Mouse (Mus musculus): ENCODE data around the gene Akr1b10.
"Not testable (repeated sequence)": the region's sequence is repeated elsewhere in the genome, so short reads cannot be mapped to it uniquely, and the experiment has no call there.

Gene Akr1b10

DNA sequence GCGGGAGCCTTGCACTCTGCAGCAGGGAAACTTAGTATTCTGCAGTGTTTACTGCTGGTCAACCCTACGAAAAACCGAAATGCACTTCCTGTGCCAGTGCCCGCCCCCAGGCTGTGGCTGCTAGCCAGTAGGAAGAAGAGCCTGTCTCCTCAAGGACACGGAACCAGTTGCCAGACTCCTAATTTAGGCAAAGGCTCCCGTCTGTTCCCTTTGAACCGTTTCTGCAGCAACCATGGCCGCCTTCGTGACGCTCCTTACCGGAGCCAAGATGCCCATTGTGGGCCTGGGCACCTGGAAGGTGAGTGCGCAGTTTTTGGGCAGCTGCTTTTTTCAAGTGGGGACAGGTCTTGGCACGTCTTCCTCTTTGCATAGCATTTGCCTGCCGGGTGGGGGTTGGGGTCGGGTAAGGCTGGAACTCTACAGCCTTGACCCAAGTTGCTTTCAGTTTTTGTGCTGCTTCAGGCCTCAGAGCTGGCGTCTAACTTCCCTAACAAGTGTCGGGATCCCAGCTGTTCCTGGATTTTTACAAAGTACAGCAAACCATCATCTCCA lies at the start of gene Akr1b10:
TSS of gene Akr1b10 (plus strand) at position 109 of the 552 bp plus-strand sequence.
- peak; percentile 21 to 42 for DNase-seq (ENCODE audit: low read depth in 1 of 2, low spot score in 2 of 2)

DNA sequence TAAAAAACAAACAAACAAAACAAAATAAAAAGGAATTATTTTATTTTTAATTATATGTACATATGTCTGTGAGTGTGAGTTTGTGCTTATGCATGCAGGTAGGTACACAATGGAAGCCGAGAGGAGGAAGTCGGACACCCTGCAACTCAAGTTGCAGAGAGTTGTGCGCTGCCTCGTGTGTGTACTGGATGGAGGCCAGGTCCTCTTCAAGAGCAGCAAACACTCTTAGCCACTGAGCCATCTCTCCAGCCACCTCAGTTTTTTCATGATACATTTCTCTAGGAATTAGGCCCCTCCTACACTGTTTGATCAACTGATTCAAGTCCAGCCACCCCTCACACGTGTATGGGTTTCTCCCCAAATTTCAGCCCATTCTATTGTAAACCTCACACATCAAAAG lies 49.3 kb upstream of the Akr1b10 start:
- DNase-seq (ENCODE audit: low read depth in 1 of 2, low spot score in 2 of 2), result no peak

DNA sequence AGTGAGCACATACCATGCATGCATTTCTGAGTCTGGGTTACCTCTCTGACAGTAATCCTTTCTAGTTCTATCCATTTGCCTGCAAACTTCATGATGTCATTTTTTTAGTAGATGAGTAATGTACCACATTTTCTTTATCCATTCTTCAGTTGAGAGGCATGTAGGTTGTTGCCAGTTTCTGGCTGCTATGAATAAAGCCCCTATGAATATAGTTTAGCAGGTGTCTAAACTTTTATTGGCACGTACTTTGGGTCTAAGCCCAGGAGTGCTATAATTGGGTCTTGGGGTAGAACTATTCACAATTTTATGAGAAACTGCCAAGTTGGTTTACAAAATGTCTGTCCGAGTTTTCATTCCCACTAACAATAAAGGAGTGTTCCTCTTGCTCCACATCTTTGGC lies 46.2 kb upstream of the Akr1b10 start:
- no peak for DNase-seq (ENCODE audit: low read depth in 1 of 2, low spot score in 2 of 2)

DNA sequence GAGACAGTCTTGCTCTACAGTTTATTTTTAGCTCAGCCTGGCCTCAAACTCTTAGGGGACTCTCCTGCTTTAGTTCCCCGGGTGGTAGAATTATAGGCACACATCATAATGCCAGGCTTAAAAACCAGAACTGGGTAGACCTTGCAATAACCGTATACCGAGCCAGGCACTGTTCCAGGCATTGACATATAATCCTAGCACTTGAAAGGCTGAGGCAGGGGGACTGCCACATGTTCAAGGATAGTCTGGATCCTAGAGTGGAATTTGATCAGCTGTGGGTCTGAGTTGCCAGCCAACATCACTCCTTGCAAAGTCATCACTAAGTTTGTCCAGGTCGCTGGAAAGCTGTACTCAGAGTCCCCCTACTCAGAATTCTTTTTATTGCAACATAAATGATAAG lies 42.0 kb upstream of the Akr1b10 start:
- no peak for DNase-seq (ENCODE audit: low read depth in 1 of 2, low spot score in 2 of 2)

DNA sequence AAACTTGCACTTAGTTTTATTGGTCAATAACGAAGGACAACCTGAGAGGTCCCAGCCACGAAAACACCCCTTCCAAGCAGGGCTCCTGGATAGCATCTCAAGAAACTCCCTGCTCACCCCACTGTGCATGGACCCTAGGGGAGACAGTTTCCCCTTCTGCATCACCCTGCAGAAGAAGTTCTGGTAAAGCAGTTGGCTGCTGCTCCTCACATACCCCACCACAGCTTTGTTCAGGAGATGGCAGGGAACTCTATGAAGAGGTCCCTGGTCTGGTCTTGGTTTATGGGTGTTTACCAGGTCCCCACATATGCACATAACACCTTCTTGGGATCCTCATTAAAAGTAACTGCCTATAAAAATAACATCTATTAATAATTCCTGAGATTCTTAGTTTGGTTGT lies 41.5 kb upstream of the Akr1b10 start:
- no peak for DNase-seq (ENCODE audit: low read depth in 1 of 2, low spot score in 2 of 2)

DNA sequence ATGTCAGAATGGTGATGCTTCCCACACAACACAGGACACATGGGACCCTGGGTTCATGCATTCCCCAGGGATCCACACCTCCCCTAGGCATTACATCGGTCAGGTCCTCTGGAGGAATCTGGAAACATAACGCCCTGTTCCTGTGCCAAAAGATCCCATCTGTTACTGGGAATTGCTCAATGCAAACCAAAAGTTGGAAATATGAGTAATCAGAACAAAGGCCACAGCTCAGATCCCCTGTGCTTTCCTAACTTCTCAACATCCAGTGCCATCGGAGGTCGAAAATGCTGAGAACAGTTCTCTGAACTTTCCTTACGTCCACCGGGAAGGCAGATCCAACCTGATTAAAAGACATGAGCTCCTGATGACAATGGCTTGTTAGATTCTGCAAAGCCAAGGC lies 40.6 kb upstream of the Akr1b10 start:
- no peak for DNase-seq (ENCODE audit: low read depth in 1 of 2, low spot score in 2 of 2)

DNA sequence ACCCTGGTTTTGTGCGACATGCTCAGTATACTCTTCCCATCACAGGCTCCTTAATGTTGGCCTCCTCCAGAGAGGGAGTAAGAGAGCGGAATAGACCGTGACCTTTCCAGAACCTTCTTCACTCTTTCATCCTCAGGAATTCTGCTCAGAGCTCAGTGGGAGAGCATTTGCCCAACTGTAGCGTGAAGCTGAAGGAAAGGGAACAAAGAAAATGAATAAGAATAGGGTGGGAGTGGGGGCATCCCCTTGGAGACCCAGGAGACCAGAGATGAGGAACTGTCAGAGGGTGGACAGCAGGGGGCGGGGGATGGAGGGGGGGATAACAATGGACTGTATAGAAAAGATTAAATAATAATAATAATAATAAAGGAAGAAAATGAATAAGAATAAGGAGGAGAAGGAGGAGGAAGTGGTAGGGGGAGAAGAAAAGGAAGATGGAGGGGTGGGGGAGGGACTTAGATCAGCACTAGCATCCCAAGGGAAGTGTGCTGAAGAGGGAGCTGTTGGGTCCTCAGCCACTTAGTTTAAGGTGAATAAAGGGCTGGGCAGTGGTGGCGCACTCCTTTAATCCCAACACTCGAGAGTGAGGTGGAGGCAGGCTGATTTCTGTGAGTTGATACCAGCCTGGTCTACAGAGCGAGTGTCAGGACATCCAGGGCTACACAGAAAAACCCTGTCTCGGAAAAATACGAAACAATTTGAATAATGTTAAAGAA lies 39.7 kb upstream of the Akr1b10 start:
- no peak for DNase-seq (ENCODE audit: low read depth in 1 of 2, low spot score in 2 of 2)

DNA sequence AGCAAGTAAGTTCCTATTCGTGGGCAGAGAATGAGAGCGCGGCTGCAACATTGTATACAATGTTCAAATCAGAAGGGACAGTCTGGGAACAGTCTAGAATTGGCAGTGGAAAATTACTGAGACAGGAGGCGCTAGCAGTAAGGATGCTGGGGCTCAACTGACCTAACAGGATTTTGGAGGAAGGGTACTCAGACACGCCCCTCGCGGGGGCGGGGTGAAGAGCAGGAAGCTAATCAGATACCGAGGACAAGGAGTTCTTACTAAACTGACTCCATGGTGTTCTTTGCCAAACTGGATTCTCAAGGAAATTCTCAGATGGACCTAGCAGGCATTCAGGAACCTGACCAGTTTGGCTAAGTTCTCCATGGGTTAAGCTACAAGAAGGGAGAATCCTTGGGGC lies 39.1 kb upstream of the Akr1b10 start:
- no peak for DNase-seq (ENCODE audit: low read depth in 1 of 2, low spot score in 2 of 2)

DNA sequence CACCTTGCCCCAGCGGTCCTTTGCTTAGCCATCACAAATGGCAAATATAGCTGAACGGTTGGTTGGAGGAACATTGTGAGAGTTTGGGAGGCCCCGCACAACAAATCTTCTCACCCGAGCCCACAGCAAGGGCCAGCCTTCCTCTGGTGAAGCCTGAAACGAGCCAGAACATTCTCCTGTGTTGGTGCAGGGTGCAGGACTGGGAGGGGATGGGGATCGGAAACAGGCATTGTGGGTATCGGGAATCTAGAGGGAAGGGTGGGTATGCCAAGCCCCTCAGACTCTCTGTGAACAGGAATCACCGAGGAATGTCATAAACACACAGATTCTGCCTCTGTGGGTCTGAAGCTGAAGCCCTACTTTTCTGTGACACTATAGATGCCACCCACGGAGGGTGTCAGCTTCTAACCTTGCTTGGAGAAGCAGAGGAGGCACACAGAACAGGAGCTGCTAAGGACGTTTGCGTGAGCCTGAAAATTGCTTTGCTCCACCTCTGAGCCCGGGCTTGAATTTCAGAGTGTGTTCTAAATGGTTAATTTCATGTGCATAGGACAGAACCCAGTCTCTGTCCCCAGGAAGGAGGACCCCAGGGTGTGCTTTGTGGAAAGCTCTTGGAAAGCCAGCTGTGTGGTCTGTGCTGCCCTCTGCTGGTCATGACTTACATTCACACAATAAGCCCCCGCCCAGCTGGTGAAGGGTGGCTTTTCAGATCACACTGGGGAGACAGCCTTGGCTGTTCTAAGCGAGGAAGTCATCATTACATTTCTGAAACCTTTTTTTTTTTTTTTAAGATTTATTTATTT lies 37.7 kb upstream of the Akr1b10 start:
- DNase-seq (ENCODE audit: low read depth in 1 of 2, low spot score in 2 of 2), result peak in 1 of 2 experiments; percentile 25

DNA sequence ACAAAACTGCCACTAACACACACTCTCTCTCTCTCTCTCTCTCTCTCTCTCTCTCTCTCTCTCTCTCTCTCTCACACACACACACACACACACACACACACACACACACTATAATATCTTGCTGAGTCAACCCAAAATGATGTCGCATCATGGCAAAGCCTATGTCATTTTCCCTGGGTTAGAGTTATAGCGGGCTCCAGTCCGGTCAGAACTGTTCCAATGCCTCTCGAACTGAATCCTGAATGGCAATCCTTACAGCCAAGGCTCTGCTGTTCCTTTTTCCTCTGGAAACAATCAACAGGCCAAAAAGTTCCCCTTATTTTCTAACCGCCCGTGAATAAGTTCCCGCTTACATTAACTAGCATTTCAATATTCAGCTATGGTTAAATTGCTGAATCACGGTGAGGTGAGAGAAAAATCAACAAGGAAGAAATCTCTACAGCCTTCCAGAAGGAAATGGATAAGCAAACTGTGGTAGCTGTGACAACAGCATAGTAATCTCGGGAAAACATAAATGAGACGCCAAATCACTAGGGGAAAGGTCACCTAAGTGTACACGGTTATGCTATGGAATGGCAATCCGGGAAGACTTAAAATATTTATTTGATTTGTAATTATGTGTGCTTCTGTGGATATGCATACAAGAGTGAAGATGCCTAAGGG lies 33.9 kb upstream of the Akr1b10 start:
- DNase-seq (ENCODE audit: low read depth in 1 of 2, low spot score in 2 of 2), result no peak

DNA sequence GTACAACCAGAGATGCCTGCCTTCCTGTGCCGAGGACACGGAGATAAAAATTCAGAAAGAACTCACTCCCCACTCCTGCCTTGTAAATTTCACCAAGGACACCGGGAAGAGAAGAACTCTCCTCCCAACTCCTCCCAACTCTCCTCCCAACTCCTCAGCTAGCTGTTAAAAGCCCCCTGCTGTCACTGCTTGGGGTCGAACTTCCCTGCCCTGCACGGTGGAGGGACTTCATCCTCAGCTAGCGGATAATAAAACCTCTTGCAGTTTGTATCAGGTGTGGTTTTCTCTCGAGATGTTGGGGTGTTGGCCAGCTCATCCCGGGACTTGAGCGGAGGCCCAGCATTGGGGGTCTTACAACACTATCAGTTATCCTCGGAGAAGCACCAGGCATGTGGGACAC lies 32.5 kb upstream of the Akr1b10 start:
- not testable (repeated sequence) for DNase-seq (ENCODE audit: low read depth in 1 of 2, low spot score in 2 of 2)

DNA sequence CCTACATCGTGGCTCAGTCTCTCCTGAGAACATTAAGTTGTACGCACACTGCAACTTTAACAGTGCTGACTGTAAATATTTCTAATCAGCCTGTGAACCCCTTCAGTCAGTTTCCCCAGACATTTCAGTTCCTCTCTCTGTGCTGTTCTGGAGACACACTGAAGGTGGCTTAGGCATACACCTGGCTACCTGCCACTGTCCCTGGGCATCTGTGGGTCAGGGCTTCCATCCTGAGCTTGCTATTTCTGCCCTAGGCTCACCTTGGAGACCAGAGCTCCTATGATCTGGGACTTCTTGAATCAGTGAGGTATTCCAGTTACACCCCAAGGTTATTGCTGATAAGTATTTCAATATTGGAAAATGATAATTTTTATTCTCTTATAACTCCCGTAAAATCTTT lies 31.6 kb upstream of the Akr1b10 start:
- DNase-seq (ENCODE audit: low read depth in 1 of 2, low spot score in 2 of 2), result no peak

DNA sequence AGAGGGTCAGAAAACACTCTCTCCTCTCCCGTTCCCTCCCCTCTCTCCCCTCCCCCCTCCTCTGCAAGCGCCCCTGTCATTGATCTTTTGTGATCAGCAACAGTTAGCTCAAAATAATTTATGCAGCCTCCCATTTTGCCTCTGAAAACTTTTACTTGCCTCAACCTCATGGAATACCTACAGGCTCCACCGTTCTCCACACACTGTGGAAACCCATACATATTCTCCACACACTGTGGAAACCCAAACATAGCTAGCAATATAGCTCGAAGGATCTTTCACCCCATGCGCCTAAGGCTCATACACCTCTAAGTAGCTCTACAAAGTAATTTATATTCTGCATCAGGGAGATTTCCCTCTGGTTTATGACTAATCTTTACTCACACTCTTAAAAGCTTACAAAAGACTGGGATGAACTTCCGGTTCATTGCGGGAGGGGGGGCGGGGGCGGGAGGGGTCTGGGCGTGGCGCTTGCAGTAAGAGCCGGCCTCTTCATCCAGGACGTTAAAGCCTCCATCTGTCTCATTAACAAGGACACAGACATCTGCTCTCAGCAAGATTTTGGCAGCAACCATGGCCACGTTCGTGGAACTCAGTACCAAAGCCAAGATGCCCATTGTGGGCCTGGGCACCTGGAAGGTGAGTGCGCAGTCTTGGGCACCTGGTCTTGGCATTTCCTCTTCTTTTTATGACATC lies 30.2 kb upstream of the Akr1b10 start, which contains the start of gene Akr1b8:
TSS of gene Akr1b8 (plus strand) at position 462 of the 696 bp plus-strand sequence.
- no peak for DNase-seq (ENCODE audit: low read depth in 1 of 2, low spot score in 2 of 2)

DNA sequence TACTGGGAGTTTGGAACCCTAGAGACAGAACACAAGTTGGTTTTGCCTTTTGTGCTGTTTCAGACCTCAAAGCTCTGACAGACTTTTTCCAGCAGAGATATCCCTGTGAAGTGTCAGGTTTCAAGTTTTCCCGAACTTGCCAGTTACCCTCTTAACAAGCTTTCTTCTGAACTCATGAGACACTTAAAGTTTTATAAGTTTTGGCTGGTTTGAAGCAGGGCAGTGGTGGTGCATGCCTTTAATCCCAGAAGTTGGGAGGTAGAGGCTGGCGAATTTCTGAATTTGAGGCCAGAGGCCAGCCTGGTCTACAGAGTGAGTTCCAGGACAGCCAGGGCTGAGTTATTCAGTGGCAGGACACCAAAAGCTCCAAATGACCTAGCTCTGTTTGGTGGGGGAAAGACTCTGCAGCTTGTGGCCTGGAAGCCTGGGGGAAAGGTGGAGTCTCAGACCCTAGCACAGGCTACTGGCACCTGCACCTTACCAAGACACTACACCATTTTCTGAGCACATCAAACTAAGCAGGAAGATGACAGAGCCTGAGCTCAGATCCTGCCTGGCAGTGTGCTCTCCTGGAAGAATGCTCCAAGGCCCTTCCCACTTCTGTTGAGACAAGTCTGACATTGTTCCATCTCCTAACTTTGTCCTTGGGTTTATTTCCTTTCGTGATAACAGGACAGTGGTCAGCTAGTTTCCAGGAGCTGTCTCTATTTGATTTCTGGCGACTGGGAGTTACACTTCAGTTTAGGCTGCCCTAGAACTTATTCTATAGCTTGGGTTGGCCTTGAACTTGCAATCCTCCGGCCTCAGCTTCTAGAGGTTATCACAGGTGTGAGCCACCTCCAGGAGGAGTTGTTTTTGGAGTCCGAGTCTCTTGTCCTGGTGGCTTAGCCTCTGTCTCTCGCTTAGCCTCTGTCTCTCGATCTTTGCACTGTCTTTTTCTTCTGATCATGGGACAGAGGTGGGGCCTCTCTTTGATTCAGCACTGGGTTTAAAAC lies 29.4 kb upstream of the Akr1b10 start:
- DNase-seq (ENCODE audit: low read depth in 1 of 2, low spot score in 2 of 2), result no peak

DNA sequence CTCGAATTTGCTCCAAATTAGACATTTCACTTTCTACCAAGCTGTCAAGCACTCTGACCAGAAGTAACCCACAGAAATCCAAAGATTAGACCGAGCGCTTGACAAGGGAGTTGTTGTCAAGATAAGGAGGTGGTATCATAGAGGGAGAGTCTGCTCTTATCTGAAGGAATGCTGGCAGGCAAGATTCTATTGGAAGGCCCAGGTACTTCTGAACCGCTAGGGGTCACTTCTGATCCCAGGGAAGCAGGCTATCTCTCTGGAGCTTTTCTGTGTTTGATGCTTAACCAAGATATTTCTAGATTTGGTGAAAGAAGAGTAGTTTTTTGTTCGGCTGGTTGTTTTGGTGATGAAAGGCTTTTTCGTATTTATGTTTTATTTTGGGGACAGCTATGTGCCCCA lies 28.7 kb upstream of the Akr1b10 start:
- DNase-seq (ENCODE audit: low read depth in 1 of 2, low spot score in 2 of 2), result no peak

DNA sequence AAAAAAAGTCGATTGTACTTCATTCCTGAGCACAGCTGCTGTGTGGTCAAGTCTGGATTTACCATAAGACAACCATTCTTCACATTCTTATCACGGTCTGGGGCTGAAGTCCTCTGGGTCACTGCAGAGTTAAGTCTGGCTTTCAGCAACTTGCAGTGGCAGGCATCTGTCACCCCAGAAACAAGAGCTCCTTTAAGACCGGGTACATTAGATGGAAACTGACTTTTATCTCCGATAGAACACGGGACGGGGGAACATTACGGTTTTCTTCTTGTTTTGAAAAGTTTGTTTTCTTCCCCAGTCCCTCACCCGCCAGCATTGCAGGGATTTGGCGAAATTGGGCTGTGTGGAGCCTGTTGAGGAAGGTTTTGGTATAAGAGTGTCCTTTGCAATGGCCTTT lies 28.2 kb upstream of the Akr1b10 start:
- DNase-seq (ENCODE audit: low read depth in 1 of 2, low spot score in 2 of 2), result no peak

DNA sequence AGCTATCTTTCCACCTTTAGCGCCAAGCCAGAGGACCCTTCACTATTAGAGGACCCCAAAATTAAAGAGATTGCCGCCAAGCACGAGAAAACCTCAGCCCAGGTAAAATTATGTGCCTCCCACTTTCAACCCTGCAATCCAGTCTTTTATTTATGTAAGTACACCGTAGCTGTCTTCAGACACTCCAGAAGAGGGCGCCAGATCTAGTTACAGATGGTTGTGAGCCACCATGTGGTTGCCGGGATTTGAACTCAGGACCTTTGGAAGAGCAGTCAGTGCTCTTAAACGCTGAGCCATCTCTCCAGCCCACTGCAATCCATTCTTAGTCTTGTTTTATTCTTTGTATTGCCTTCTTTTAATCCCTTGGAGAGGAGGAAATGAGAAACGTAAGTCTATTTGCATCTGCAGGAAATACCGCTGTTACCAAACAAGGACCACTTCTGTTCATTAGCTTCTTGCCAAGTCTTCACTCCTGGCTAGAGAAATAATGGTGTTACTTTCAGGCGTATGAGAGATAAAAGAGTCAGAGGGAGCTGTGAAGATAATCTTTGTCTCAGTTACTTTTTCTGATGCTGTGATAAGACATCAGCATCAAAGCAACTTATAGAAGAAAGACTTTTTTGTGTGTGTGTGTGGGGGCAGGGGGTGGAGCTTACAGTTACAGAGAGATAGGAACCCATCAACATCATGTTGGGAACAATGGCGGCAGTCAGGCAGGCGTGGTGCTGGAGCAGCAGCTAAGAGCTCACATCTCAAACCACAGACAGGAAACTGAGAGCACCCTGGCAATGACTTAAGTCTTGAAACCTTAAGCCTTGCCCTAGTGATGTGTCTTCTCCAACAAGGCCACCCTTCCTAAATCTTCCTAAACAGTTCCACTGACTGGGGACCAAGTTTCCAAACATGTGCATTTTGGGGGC lies 19.5 kb upstream of the Akr1b10 start:
- no peak for DNase-seq (ENCODE audit: low read depth in 1 of 2, low spot score in 2 of 2)

DNA sequence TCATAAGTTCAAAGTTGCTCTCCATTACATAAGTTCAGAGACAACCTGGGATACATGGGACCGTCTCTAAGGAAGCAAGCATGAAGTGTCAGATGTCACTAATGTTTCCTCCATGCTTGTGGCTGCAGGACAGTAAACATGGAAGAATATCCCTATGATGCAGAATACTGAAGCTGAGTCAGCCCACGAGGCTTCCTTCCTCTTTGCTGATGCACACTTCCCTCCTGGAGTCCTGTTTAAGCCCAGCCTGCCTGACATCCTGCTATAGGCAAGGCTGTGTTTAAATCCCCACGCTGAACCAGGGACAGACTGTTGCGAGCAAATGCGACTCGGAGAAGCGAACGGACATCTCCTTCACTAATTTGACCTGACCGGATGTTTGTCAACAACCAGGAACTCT lies 16.0 kb upstream of the Akr1b10 start:
- peak in 1 of 2 experiments; percentile 11 for DNase-seq (ENCODE audit: low read depth in 1 of 2, low spot score in 2 of 2)

DNA sequence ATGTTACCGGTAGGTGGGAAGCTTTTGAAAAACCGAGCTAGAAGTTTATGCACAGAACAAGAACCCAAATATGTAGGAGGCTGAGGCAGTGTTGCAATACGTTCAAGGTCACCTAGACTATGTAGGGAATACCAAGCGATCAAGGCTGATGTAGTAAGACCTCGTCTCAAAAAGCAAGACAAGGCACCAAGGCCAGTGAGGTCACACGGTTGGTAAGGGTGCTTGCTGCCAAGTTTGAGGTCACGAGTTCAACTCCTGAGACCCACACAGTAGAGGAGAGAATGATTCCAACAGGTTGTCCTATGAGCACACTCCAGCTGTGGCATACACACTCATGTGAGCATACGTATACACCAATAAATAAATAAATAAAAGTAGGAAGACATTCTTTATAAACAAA lies 13.9 kb upstream of the Akr1b10 start:
- no peak for DNase-seq (ENCODE audit: low read depth in 1 of 2, low spot score in 2 of 2)

All from monocyte, adult 2 months (primary cell).